Mouse (Mus musculus) adrenal gland, postnatal 25 days (tissue): ENCODE data around the gene Chst12. TPM values are rescaled to one million over a fixed set of nuclear protein-coding genes. Genes with fewer than 3 reads are reported as not detected.

Source experiments
- DNase-seq: peaks from one replicate; pipeline ENCODE4 v3.0.0; 2021; ENCODE audit warnings: mixed read lengths
- total RNA-seq: library from RNA; stranded (reverse); gene quantifications from 2 replicates; pipeline ENCODE4 v1.2.3, GENCODE M21; 2021

Chst12 gene
- total RNA-seq, 1 experiment from 2014 or later = 11.3 TPM

DNA sequence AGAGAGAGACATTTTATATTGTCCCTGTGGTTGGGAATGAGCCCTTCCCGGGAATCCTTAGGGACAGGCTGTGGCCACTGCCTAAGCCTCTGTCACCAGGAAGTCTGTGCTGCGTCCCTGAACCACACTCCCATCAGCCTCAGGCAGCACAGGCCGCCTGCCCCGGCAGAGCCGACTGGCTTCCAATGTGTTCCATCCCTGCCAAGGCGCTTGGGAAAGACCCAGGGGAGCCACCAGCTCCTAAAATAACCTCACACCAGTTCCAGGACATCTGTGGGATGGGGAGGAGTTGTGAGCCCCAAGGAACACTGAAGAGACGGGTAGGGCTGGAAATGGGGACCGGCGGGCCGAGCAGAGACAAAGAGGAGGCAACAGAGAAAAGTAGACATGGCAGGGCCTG, 66.3 kb downstream of the Chst12 start:
- DNase-seq = peak; percentile 51

DNA sequence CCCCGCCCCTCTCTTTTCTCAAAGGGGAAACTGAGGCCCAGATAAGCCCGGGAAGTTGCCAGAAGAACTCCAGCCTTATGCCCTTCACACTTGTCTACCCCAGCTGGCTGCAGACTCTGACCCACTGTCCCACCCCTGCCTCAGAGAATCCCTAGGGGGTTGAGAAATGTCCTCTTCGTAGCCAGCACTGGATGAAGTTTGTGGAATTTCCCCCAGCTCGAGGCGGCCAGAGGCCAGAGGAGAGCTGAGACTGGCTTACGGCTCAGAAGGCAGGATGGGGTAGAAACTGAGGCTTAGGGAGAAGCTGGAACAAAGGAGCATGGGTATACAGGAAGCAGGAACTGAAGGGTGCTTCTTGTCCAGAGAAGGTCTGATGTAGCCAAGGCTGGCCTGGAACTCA, 67.3 kb downstream of the Chst12 start:
- no peak for DNase-seq

Other genes with a start within 250 kb of the Chst12 start
- 17.2 and 23.1 TPM in 2 replicates for gene Mad1l1, start 184.0 kb upstream of the Chst12 start, total RNA-seq
- gene Nudt1, start 183.9 kb upstream of the Chst12 start, total RNA-seq = 23.5 and 29.0 TPM in 2 replicates
- gene Mrm2, start 173.7 kb upstream of the Chst12 start, total RNA-seq = 17.8 and 18.4 TPM in 2 replicates
- 18.0 and 18.4 TPM in 2 replicates for gene Snx8, start 116.3 kb upstream of the Chst12 start, total RNA-seq
- gene Eif3b, start 86.2 kb upstream of the Chst12 start, total RNA-seq = 159 and 237 TPM in 2 replicates
- 0.27 TPM in 1 of 2 replicates, not detected in the other for gene Gm4869, start 59.9 kb upstream of the Chst12 start, total RNA-seq
- not detected in 2 replicates for gene Grifin, start 59.5 kb downstream of the Chst12 start, total RNA-seq
- 9.6 and 16.8 TPM in 2 replicates for gene Lfng, start 101.8 kb downstream of the Chst12 start, total RNA-seq
- 121 and 195 TPM in 2 replicates for gene Ttyh3, start 143.5 kb downstream of the Chst12 start, total RNA-seq
- 21.9 and 36.2 TPM in 2 replicates for gene Iqce, start 196.8 kb downstream of the Chst12 start, total RNA-seq
- 24.7 and 29.4 TPM in 2 replicates for gene Brat1, start 199.5 kb downstream of the Chst12 start, total RNA-seq
- gene Amz1, start 218.6 kb downstream of the Chst12 start, total RNA-seq = 0.29 and 1.0 TPM in 2 replicates